Mouse (Mus musculus) forebrain, embryonic 15.5 days (tissue): Measurements from ENCODE around the gene Gm20662. TPM values are rescaled to one million over a fixed set of nuclear protein-coding genes. Genes with fewer than 3 reads are reported as not detected.

ENCODE experiments used
- ATAC-seq: fragments of 200-750 bp; cut with Nextera tagmentation; replicated peaks from 2 replicates; pipeline ENCODE4 v1.8.0; 2017; ENCODE audit warnings: mild to moderate bottlenecking, moderate TSS enrichment, moderate library complexity
- H3K27ac ChIP-seq: fragments of 300-500 bp; sonication (generic); replicated peaks from 2 replicates; pipeline ENCODE4 v1.5.1; 2015; ENCODE audit warnings: mild to moderate bottlenecking, inconsistent platforms
- H3K27me3 ChIP-seq: fragments of 300-500 bp; sonication (generic); 2 replicates; pipeline ENCODE4 v1.6.1; 2015; ENCODE audit warnings: inconsistent platforms
- H3K36me3 ChIP-seq: fragments of 300-500 bp; sonication (generic); 2 replicates; pipeline ENCODE4 v1.6.1; 2015; ENCODE audit warnings: mild to moderate bottlenecking, inconsistent platforms
- H3K4me1 ChIP-seq: fragments of 300-500 bp; sonication (generic); 2 replicates; pipeline ENCODE4 v1.6.1; 2015; ENCODE audit warnings: inconsistent platforms
- H3K4me2 ChIP-seq: fragments of 300-500 bp; sonication (generic); replicated peaks from 2 replicates; pipeline ENCODE4 v1.6.1; 2015; ENCODE audit warnings: mild to moderate bottlenecking, inconsistent platforms
- H3K4me3 ChIP-seq: fragments of 300-500 bp; sonication (generic); 2 replicates; pipeline ENCODE4 v1.5.1; 2015; ENCODE audit warnings: mild to moderate bottlenecking, inconsistent platforms
- H3K9ac ChIP-seq: fragments of 300-500 bp; sonication (generic); replicated peaks from 2 replicates; pipeline ENCODE4 v1.6.1; 2015; ENCODE audit warnings: mild to moderate bottlenecking, inconsistent platforms
- H3K9me3 ChIP-seq: fragments of 300-500 bp; sonication (generic); 2 replicates; pipeline ENCODE4 v1.6.1; 2016; ENCODE audit warnings: inconsistent platforms
- WGBS: fragments of 180-500 bp; shearing (Covaris S2); methylation state at CpG from one replicate; pipeline ENCODE4 v1.1.7; 2015; ENCODE audit warnings: mixed read lengths; 5-methylcytosine and 5-hydroxymethylcytosine counted together
- polyA plus RNA-seq: library from polyadenylated mRNA; unstranded; fragments of >200 nt; fragmentation: Nextera tagmentation; extraction: Ambion mirVana; gene quantifications from 2 replicates; pipeline ENCODE4 v1.2.1, GENCODE M21; 2015

The Gm20662 gene
- polyA plus RNA-seq, 1 experiment from 2014 or later = not detected

DNA sequence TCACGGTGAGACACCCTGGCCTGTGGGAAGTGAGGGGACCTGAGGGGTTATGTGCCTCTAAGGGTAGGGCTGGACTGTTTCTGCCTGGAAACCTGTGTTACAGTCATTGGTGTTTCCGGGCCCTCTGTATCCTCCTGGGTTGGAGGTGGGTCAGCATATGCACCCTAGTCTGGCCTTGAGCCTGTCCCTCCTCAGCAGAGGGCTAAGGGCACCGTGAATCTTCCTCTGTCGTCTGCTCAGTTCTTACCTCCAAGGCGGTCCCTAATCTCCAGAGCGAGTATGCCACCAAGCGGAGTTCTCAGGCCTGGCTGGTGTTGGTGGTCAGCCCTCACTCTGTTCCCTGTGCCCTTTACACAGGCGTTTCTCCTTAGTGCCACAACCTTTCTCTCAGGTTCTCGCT is 33.2 kb upstream of the Gm20662 start:
- no peak overlapping the region for H3K9ac ChIP-seq

GRCm38 (mm10) chr9:107963700-107964099 is 32.4 kb upstream of the Gm20662 start:
- Histone ChIP-seq H3K9me3 (no peaks in the 10 kb centered on the region), H3K4me3 (no peak overlapping the region), H3K4me1 (peaks cover 20% of the 10 kb centered on the region), H3K9ac (no peak overlapping the region), H3K27ac (no peak overlapping the region), H3K4me2 (no peak overlapping the region), H3K27me3 (no peaks in the 10 kb centered on the region), H3K36me3 (no peaks in the 10 kb centered on the region)
- no peak for ATAC-seq
- WGBS = 28% methylated on average over 5 of the region's 5 CpGs

More for the DNA sequence above, 33.2 kb upstream of the Gm20662 start:
- H3K27ac ChIP-seq = no peak overlapping the region
- WGBS = 92% methylated on average over 9 of the region's 9 CpGs
- no peak for ATAC-seq
- no peak overlapping the region for H3K4me2 ChIP-seq
- H3K36me3 ChIP-seq = no peaks in the 10 kb centered on the region
- no peak overlapping the region for H3K4me3 ChIP-seq
- H3K9me3 ChIP-seq = no peaks in the 10 kb centered on the region
- H3K27me3 ChIP-seq = no peaks in the 10 kb centered on the region
- H3K4me1 ChIP-seq = peaks cover 20% of the 10 kb centered on the region

- 96% methylated on average over 9 of the region's 9 CpGs for WGBS
- H3K9ac ChIP-seq = no peak overlapping the region
- no peak overlapping the region for H3K4me2 ChIP-seq
- H3K27me3 ChIP-seq = no peaks in the 10 kb centered on the region
- no peak overlapping the region for H3K4me3 ChIP-seq
- no peak for ATAC-seq
- peaks cover 20% of the 10 kb centered on the region for H3K4me1 ChIP-seq
- H3K9me3 ChIP-seq = no peaks in the 10 kb centered on the region
- H3K36me3 ChIP-seq = no peaks in the 10 kb centered on the region
- no peak overlapping the region for H3K27ac ChIP-seq
These were observed 31.5 kb upstream of the Gm20662 start for GRCm38 (mm10) chr9:107964681-107965080.

DNA sequence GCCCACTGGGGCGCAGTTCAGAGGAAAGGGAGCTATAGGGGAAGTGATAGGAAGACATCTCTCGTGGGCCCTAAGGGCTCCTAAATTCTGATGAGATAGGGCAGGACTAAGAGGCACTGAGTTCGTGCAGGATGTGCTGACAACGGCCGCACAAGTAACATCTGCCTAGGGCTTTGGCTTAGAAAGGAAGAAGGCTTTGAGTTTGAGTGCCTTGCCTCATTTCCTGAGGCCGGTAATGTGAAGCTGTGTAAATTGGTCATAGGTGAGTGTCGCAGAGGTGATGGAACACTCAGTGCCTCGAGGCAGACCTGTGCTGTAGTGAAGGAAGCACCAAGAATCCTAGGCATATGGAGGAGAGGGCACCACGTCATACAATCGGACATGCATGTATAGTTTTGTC is 29.5 kb upstream of the Gm20662 start:
- ATAC-seq = no peak
- peaks cover 7% of the 10 kb centered on the region for H3K4me1 ChIP-seq
- H3K27me3 ChIP-seq = no peaks in the 10 kb centered on the region
- H3K9ac ChIP-seq = no peak overlapping the region
- H3K27ac ChIP-seq = no peak overlapping the region
- WGBS = 91% methylated on average over 10 of the region's 10 CpGs
- H3K9me3 ChIP-seq = no peaks in the 10 kb centered on the region
- no peak overlapping the region for H3K4me2 ChIP-seq
- H3K4me3 ChIP-seq = no peak overlapping the region
- H3K36me3 ChIP-seq = no peaks in the 10 kb centered on the region

DNA sequence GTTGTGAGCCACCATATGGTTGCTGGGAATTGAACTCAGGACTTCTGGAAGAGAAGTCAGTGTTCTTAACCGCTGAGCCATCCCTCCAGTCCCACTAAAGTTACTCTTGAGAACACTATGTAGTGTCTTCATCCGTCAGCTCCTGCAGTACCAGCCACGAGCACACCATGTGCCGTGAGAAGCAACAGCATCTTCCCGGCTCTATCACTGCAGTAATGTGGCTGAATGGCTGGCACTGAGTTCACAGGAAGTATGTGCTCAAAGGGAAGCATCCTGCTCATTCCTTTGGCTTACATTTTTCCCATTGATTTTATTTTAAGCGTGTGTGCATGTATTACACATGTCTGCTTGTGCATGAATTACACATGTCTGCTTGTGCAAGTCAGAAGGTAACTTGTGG is 28.7 kb upstream of the Gm20662 start:
- Histone ChIP-seq H3K36me3 (no peaks in the 10 kb centered on the region), H3K4me2 (no peak overlapping the region), H3K27ac (no peak overlapping the region), H3K9ac (no peak overlapping the region), H3K4me1 (no peaks in the 10 kb centered on the region), H3K27me3 (no peaks in the 10 kb centered on the region), H3K4me3 (no peak overlapping the region), H3K9me3 (no peaks in the 10 kb centered on the region)
- ATAC-seq = no peak
- 88% methylated on average over 6 of the region's 6 CpGs for WGBS

- Histone ChIP-seq H3K9me3 (no peaks in the 10 kb centered on the region), H3K4me1 (no peaks in the 10 kb centered on the region), H3K27ac (no peak overlapping the region), H3K36me3 (no peaks in the 10 kb centered on the region), H3K27me3 (no peaks in the 10 kb centered on the region), H3K9ac (no peak overlapping the region), H3K4me2 (no peak overlapping the region), H3K4me3 (no peak overlapping the region)
- no peak for ATAC-seq
- WGBS = 89% methylated on average over 7 of the region's 7 CpGs
These were observed 27.6 kb upstream of the Gm20662 start for GRCm38 (mm10) chr9:107968531-107968930.

DNA sequence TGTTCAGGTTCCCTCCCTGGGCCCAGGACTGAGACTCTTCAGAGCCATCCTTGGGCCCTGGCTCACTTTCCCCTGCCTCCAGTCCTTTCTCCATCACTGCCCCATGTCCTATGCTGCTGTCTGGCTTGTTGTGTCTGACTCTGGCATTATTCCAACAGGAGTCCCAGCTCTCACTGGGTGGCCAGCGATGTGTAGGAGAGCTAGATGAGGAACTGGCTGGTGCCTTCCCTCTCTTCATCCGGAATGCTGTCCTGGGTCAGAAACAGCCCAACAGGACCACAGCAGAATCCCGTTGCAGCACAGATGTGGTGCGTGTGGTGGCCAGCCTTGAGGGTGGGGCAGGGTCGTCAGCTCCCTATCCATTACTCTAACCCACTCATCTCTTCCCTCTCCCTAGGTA is 25.8 kb upstream of the Gm20662 start:
- no peak overlapping the region for H3K9ac ChIP-seq
- H3K4me2 ChIP-seq = no peak overlapping the region
- ATAC-seq = no peak
- no peaks in the 10 kb centered on the region for H3K4me1 ChIP-seq
- H3K27me3 ChIP-seq = no peaks in the 10 kb centered on the region
- H3K27ac ChIP-seq = no peak overlapping the region
- H3K36me3 ChIP-seq = no peaks in the 10 kb centered on the region
- 91% methylated on average over 5 of the region's 5 CpGs for WGBS
- no peak overlapping the region for H3K4me3 ChIP-seq
- no peaks in the 10 kb centered on the region for H3K9me3 ChIP-seq

DNA sequence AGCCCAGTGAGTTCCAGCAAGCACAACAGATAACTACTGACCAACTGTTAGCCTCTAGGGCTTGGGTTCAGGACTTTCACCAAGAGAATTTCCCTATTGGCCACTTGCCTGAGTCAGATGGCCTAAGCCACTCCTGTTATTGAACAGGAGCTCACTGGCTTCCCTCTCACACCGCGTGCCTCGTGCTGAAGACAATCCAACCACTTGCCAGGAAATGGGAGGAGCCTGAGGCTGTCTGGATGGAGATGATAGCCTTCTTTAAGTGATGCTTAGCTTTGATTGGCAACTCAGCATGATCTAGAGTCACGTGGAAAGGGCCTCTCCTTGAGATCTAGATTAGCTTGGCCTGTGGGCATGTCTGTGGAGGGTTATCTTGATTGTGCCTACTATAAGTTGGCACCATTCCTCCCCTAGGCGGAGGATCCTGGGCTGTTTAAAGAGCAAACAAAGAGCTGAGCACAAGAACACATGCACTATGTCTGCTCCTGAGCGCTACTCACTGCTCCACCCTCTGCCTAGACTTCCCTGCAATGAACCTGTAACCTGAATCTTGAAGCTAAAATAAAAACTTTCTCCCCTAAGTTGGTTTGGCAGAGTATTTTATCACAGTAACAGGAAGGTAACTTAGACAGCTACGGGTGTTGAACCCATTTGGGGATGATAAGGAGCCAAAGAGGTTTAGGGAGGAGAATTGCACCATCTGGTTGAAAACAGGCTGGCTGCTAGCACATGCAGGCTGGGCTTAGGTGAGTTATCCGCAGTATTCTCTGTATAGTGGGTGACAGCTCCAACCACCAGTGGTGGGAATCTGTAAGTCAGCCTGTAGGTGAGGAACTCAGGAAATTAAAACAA is 24.2 kb upstream of the Gm20662 start:
- Histone ChIP-seq H3K4me3 (no peak overlapping the region), H3K36me3 (no peaks in the 10 kb centered on the region), H3K27ac (no peak overlapping the region), H3K9me3 (no peaks in the 10 kb centered on the region), H3K9ac (no peak overlapping the region), H3K27me3 (no peaks in the 10 kb centered on the region), H3K4me1 (no peaks in the 10 kb centered on the region), H3K4me2 (no peak overlapping the region)
- no peak for ATAC-seq
- 87% methylated on average over 8 of the region's 8 CpGs for WGBS

DNA sequence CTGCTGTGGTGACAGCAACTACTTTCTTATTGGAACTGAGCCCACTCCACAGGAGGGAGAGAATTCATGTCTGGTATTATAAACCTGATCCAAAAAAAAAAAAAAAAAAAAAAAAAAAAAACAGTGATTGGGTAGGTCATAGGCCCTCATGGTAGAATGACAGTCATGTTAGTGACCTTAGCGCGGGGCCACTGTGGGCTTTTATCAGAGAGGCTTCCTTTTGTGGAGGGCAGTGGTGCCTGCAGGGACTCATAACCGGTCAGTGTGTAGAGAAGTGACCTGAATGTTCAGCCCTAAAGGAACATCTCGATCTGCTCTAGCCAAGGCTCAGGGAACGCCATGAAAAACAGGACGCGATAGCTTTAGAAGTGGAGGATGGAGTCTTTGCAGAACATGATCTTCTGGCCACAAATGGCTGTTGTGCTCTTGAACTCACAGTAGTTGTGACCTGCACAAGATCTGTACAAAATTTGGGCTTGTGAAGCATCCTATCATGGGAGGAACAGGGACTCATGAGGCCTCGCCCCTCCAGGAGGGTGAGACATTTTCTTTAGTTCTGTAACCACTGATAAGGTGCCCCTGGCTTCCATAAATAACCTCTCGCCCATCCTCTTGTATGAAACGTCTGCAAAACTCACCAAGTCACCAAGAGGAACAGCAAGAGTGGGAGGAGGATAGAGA is 21.5 kb upstream of the Gm20662 start:
- Histone ChIP-seq H3K9ac (no peak overlapping the region), H3K4me1 (no peaks in the 10 kb centered on the region), H3K27ac (no peak overlapping the region), H3K27me3 (no peaks in the 10 kb centered on the region), H3K4me2 (no peak overlapping the region), H3K9me3 (no peaks in the 10 kb centered on the region), H3K36me3 (no peaks in the 10 kb centered on the region), H3K4me3 (no peak overlapping the region)
- no peak for ATAC-seq
- WGBS = 87% methylated on average over 10 of the region's 10 CpGs

- H3K4me1 ChIP-seq = no peaks in the 10 kb centered on the region
- WGBS = 74% methylated on average over 12 of the region's 12 CpGs
These were observed 20.5 kb upstream of the Gm20662 start, which contains the start of gene Uba7 for GRCm38 (mm10) chr9:107975399-107976386. TSS of gene Uba7 (plus strand) at chr9:107975505.

DNA sequence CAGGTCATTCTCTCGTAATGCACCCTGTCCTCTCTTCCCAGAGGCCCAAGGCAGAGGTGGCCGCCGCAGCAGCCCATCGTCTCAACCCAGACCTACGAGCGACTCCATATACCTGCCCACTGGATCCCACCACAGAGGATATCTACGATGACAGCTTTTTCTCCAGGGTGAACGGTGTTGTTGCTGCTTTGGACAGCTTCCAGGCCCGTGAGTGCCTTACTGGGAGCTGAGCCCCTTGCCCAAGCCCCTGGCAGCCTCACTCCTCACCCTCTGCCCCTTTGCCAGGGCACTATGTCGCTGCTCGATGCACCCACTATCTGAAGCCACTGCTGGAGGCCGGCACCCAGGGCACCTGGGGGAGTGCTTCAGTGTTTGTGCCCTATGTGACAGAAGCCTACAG is 17.3 kb upstream of the Gm20662 start:
- 88% methylated on average over 12 of the region's 12 CpGs for WGBS
- ATAC-seq = no peak

More at GRCm38 (mm10) chr9:107975399-107976386, 20.5 kb upstream of the Gm20662 start, which contains the start of gene Uba7:
- H3K4me3 ChIP-seq = no peak within 1 kb of the TSS
- no peaks in the 10 kb centered on the region for H3K36me3 ChIP-seq
- no peak within 1 kb of the TSS for H3K9ac ChIP-seq
- no peaks in the 10 kb centered on the region for H3K27me3 ChIP-seq
- H3K27ac ChIP-seq = no peak within 1 kb of the TSS
- ATAC-seq = no peak
- H3K9me3 ChIP-seq = no peaks in the 10 kb centered on the region
- H3K4me2 ChIP-seq = no peak within 1 kb of the TSS

More for the DNA sequence above, 17.3 kb upstream of the Gm20662 start:
- H3K9me3 ChIP-seq = no peaks in the 10 kb centered on the region
- peaks cover 18% of the 10 kb centered on the region for H3K4me1 ChIP-seq
- H3K4me3 ChIP-seq = no peak overlapping the region
- no peak overlapping the region for H3K9ac ChIP-seq
- no peaks in the 10 kb centered on the region for H3K36me3 ChIP-seq
- H3K27me3 ChIP-seq = no peaks in the 10 kb centered on the region
- no peak overlapping the region for H3K27ac ChIP-seq
- no peak overlapping the region for H3K4me2 ChIP-seq
